Mouse (Mus musculus): ENCODE data around the gene Fam169a. TPM values are rescaled to one million over a fixed set of nuclear protein-coding genes. Genes with fewer than 3 reads are reported as not detected.
"Not testable (repeated sequence)": the region's sequence is repeated elsewhere in the genome, so short reads cannot be mapped to it uniquely, and the experiment has no call there.

Fam169a gene
- polyA plus RNA-seq, 1 experiment from 2014 or later = 41.3 TPM

GRCm38 (mm10) chr13:97057817-97058216, 9.3 kb upstream of the Fam169a start:
- no peak overlapping the region for H3K27ac ChIP-seq (ENCODE audit: low read depth, low read length)
- no peak overlapping the region for H3K9ac ChIP-seq (replicated peaks; ENCODE audit: low read depth, low read length)
- no peaks in the 10 kb centered on the region for H3K4me1 ChIP-seq (ENCODE audit: control insufficient read depth, insufficient read depth, low read length)
- H3K36me3 ChIP-seq (ENCODE audit: control insufficient read depth, insufficient read depth, low read length) = no peaks in the 10 kb centered on the region
- no peak overlapping the region for H3K4me2 ChIP-seq (ENCODE audit: low read depth, low read length)
- H3K9me3 ChIP-seq (ENCODE audit: control insufficient read depth, low read length) = no peaks in the 10 kb centered on the region
- no peak overlapping the region for H3K4me3 ChIP-seq (ENCODE audit: low read depth, low read length)
- WGBS = 65% methylated on average over 4 of the region's 4 CpGs
- H3K27me3 ChIP-seq (ENCODE audit: control insufficient read depth, insufficient read depth, low read length) = no peaks in the 10 kb centered on the region
- ATAC-seq (ENCODE audit: low read depth) = no peak

- no peaks in the 10 kb centered on the region for H3K36me3 ChIP-seq (ENCODE audit: control insufficient read depth, insufficient read depth, low read length)
- H3K4me1 ChIP-seq (ENCODE audit: control insufficient read depth, insufficient read depth, low read length) = no peaks in the 10 kb centered on the region
- H3K27ac ChIP-seq (ENCODE audit: low read depth, low read length) = no peak overlapping the region
- H3K9ac ChIP-seq (replicated peaks; ENCODE audit: low read depth, low read length) = no peak overlapping the region
- H3K4me2 ChIP-seq (ENCODE audit: low read depth, low read length) = no peak overlapping the region
- H3K4me3 ChIP-seq (ENCODE audit: low read depth, low read length) = no peak overlapping the region
- no peaks in the 10 kb centered on the region for H3K9me3 ChIP-seq (ENCODE audit: control insufficient read depth, low read length)
- 94% methylated on average over 6 of the region's 6 CpGs for WGBS
- no peak for ATAC-seq (ENCODE audit: low read depth)
- no peaks in the 10 kb centered on the region for H3K27me3 ChIP-seq (ENCODE audit: control insufficient read depth, insufficient read depth, low read length)
Measured at GRCm38 (mm10) chr13:97059746-97060145, 7.3 kb upstream of the Fam169a start.

GRCm38 (mm10) chr13:97060331-97060730, 6.8 kb upstream of the Fam169a start:
- ATAC-seq (ENCODE audit: low read depth) = no peak
- H3K27ac ChIP-seq (ENCODE audit: low read depth, low read length) = no peak overlapping the region
- no peak overlapping the region for H3K4me2 ChIP-seq (ENCODE audit: low read depth, low read length)
- no peaks in the 10 kb centered on the region for H3K27me3 ChIP-seq (ENCODE audit: control insufficient read depth, insufficient read depth, low read length)
- H3K4me3 ChIP-seq (ENCODE audit: low read depth, low read length) = no peak overlapping the region
- no peaks in the 10 kb centered on the region for H3K4me1 ChIP-seq (ENCODE audit: control insufficient read depth, insufficient read depth, low read length)
- WGBS = 39% methylated on average over 5 of the region's 8 CpGs
- H3K9ac ChIP-seq (replicated peaks; ENCODE audit: low read depth, low read length) = no peak overlapping the region
- H3K36me3 ChIP-seq (ENCODE audit: control insufficient read depth, insufficient read depth, low read length) = no peaks in the 10 kb centered on the region
- no peaks in the 10 kb centered on the region for H3K9me3 ChIP-seq (ENCODE audit: control insufficient read depth, low read length)

- 93% methylated on average over 3 of the region's 3 CpGs for WGBS
- no peak overlapping the region for H3K9ac ChIP-seq (replicated peaks; ENCODE audit: low read depth, low read length)
- H3K36me3 ChIP-seq (ENCODE audit: control insufficient read depth, insufficient read depth, low read length) = no peaks in the 10 kb centered on the region
- H3K27ac ChIP-seq (ENCODE audit: low read depth, low read length) = no peak overlapping the region
- H3K27me3 ChIP-seq (ENCODE audit: control insufficient read depth, insufficient read depth, low read length) = no peaks in the 10 kb centered on the region
- no peaks in the 10 kb centered on the region for H3K9me3 ChIP-seq (ENCODE audit: control insufficient read depth, low read length)
- H3K4me3 ChIP-seq (ENCODE audit: low read depth, low read length) = no peak overlapping the region
- no peak for ATAC-seq (ENCODE audit: low read depth)
- no peaks in the 10 kb centered on the region for H3K4me1 ChIP-seq (ENCODE audit: control insufficient read depth, insufficient read depth, low read length)
- no peak overlapping the region for H3K4me2 ChIP-seq (ENCODE audit: low read depth, low read length)
Measured at GRCm38 (mm10) chr13:97062151-97062550, 4.9 kb upstream of the Fam169a start.

- no peaks in the 10 kb centered on the region for H3K36me3 ChIP-seq (ENCODE audit: control insufficient read depth, insufficient read depth, low read length)
- H3K9me3 ChIP-seq (ENCODE audit: control insufficient read depth, low read length) = no peaks in the 10 kb centered on the region
- H3K4me1 ChIP-seq (ENCODE audit: control insufficient read depth, insufficient read depth, low read length) = no peaks in the 10 kb centered on the region
- no peak for ATAC-seq (ENCODE audit: low read depth)
- no peak overlapping the region for H3K4me2 ChIP-seq (ENCODE audit: low read depth, low read length)
- 68% methylated on average over 2 of the region's 2 CpGs for WGBS
- H3K9ac ChIP-seq (replicated peaks; ENCODE audit: low read depth, low read length) = no peak overlapping the region
- H3K27ac ChIP-seq (ENCODE audit: low read depth, low read length) = no peak overlapping the region
- H3K27me3 ChIP-seq (ENCODE audit: control insufficient read depth, insufficient read depth, low read length) = no peaks in the 10 kb centered on the region
- H3K4me3 ChIP-seq (ENCODE audit: low read depth, low read length) = no peak overlapping the region
Measured at GRCm38 (mm10) chr13:97063431-97063830, 3.7 kb upstream of the Fam169a start.

GRCm38 (mm10) chr13:97064413-97064812, 2.7 kb upstream of the Fam169a start:
- Histone ChIP-seq H3K9me3 (ENCODE audit: control insufficient read depth, low read length) (no peaks in the 10 kb centered on the region), H3K4me1 (ENCODE audit: control insufficient read depth, insufficient read depth, low read length) (no peaks in the 10 kb centered on the region), H3K4me3 (ENCODE audit: low read depth, low read length) (no peak overlapping the region), H3K36me3 (ENCODE audit: control insufficient read depth, insufficient read depth, low read length) (no peaks in the 10 kb centered on the region), H3K27me3 (ENCODE audit: control insufficient read depth, insufficient read depth, low read length) (no peaks in the 10 kb centered on the region), H3K27ac (ENCODE audit: low read depth, low read length) (no peak overlapping the region), H3K9ac (replicated peaks; ENCODE audit: low read depth, low read length) (no peak overlapping the region), H3K4me2 (ENCODE audit: low read depth, low read length) (no peak overlapping the region)
- ATAC-seq (ENCODE audit: low read depth) = no peak
- 62% methylated on average over 3 of the region's 3 CpGs for WGBS

GRCm38 (mm10) chr13:97064844-97065621, 2.1 kb upstream of the Fam169a start:
- not testable (repeated sequence) for H3K4me2 ChIP-seq (ENCODE audit: low read depth, low read length)

GRCm38 (mm10) chr13:97067691-97068090, 605 bp downstream of the Fam169a start:
- H3K4me1 ChIP-seq (ENCODE audit: control insufficient read depth, insufficient read depth, low read length) = no peaks in the 10 kb centered on the region
- no peak overlapping the region for H3K27ac ChIP-seq (ENCODE audit: low read depth, low read length)
- H3K4me3 ChIP-seq (ENCODE audit: low read depth, low read length) = no peak overlapping the region
- no peaks in the 10 kb centered on the region; the same call in 1 of the 2 replicates for H3K27me3 ChIP-seq (ENCODE audit: control insufficient read depth, insufficient read depth, low read length)
- ATAC-seq (ENCODE audit: low read depth) = no peak
- H3K9me3 ChIP-seq (ENCODE audit: control insufficient read depth, low read length) = no peaks in the 10 kb centered on the region
- 14% methylated on average over 6 of the region's 6 CpGs for WGBS
- H3K36me3 ChIP-seq (ENCODE audit: control insufficient read depth, insufficient read depth, low read length) = no peaks in the 10 kb centered on the region
- no peak overlapping the region for H3K9ac ChIP-seq (replicated peaks; ENCODE audit: low read depth, low read length)
- no peak overlapping the region for H3K4me2 ChIP-seq (ENCODE audit: low read depth, low read length)

More at GRCm38 (mm10) chr13:97064844-97065621, 2.1 kb upstream of the Fam169a start:
- not testable (repeated sequence) for H3K27ac ChIP-seq (ENCODE audit: low read depth, low read length); H3K27me3 ChIP-seq (ENCODE audit: control insufficient read depth, insufficient read depth, low read length); H3K9me3 ChIP-seq (ENCODE audit: control insufficient read depth, low read length); H3K9ac ChIP-seq (replicated peaks; ENCODE audit: low read depth, low read length); H3K36me3 ChIP-seq (ENCODE audit: control insufficient read depth, insufficient read depth, low read length); H3K4me3 ChIP-seq (ENCODE audit: low read depth, low read length); H3K4me1 ChIP-seq (ENCODE audit: control insufficient read depth, insufficient read depth, low read length); ATAC-seq (ENCODE audit: low read depth)
- 41% methylated on average over 18 of the region's 18 CpGs for WGBS

- ATAC-seq (ENCODE audit: low read depth) = no peak
- Histone ChIP-seq H3K9me3 (ENCODE audit: control insufficient read depth, low read length) (no peaks in the 10 kb centered on the region), H3K9ac (replicated peaks; ENCODE audit: low read depth, low read length) (no peak overlapping the region), H3K27ac (ENCODE audit: low read depth, low read length) (no peak overlapping the region), H3K4me2 (ENCODE audit: low read depth, low read length) (no peak overlapping the region), H3K27me3 (ENCODE audit: control insufficient read depth, insufficient read depth, low read length) (no peaks in the 10 kb centered on the region; the same call in 1 of the 2 replicates), H3K4me1 (ENCODE audit: control insufficient read depth, insufficient read depth, low read length) (peaks cover 2% of the 10 kb centered on the region; the same call in 1 of the 2 replicates), H3K4me3 (ENCODE audit: low read depth, low read length) (no peak overlapping the region), H3K36me3 (ENCODE audit: control insufficient read depth, insufficient read depth, low read length) (no peaks in the 10 kb centered on the region)
- WGBS = 59% methylated on average over 8 of the region's 8 CpGs
Measured at GRCm38 (mm10) chr13:97068151-97068550, 1.1 kb downstream of the Fam169a start.
